Mouse (Mus musculus) lung, postnatal 14 days (tissue): ENCODE results near the gene Neb.

Experiments used
- DNase-seq: peaks from one replicate; pipeline ENCODE4 v3.0.0; 2021

Neb gene

DNA sequence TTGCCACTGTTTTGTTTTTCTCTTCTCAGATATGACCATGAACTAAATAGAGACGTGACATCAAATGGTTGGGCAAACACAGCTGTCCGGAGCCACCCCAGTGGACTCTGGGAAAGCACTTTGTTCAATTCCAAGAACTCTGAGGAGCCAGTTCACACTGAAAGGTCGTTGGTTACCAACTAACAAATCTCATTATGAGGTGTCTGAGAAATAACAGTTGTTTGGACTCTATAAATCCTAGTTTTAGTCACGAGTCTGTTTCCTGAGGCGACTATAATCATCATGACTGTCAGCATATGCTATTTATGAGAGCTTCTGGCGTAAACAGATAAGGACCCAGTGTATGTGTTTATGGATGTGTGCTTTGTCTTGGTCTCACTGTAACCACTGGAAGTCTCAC, 5.8 kb downstream of the Neb start:
- peak; percentile 32 for DNase-seq

DNA sequence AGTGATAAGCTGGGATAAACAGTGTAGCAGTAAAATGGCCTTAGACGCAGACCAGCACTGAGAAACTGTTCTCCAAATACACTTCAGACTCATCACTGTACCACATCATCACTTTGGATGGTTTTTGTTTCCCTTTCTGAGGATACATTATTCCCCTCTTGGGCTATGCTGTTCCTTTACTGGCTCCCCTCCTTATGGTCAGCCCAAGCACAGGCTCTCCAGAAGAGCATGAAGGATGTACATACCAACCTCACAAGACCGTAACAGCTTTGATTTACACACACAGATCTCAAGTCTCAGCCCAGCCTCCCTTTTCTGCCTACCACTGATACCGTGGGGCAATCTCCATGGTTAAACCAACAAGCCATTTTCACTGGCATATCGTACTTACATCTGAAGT, 6.2 kb downstream of the Neb start:
- DNase-seq, result no peak

DNA sequence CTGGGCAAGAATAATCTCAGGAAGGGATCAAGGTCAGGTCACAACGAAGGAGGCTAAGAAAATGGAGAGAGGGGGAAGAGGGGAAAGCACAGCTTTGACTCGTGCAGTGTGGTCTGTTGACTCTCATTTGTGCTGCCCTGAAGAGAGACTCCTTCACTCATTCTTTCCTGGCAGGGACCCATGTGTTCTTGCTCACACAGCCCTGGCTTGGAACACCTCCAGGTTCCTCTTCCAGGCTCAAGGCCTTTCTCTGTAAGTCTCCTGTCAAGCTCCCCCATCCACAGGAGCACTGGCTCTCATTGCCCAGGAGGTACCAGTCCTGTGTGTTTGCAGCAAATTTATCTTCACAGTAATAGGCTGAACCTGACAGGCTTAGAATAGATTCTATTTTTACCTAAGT, 7.2 kb downstream of the Neb start:
- DNase-seq, result peak; percentile 71

DNA sequence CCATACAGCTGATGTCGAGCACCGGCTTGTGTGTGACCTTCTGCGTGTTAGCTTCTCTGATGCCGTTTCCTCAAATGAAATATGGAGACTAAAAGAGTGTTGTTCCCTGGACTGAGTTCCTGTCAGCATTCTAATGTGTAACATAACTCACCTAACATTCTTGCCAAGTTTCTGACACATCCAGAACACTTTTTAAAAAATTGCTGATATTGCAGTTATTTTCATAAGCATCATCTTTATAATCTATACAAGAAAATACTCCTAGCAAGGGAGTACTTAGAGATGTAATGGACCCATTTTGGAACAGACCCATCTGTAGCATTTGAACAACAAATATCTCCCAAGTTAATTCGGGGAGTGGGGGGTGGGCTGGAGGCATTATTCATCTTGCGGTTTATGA, 8.7 kb downstream of the Neb start:
- DNase-seq, result no peak

DNA sequence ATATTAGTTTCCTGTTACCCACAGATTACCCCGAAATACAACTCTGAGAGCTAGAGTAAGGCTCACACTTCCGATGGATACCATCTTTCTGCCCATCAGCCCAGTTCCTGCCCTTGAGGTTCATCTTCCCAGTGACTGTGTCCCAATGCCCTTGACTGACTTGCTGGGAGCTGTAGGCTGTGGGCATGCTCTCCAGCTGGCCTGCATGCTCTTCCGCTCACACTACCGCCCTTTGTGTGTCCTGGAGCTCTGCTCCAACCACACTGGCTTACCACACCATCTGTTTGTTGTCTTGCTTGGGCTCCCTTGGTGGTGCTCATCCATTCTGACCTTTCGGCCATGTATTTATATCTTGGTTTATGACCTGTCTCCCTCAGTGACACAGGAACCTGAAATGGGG, 10.6 kb downstream of the Neb start:
- DNase-seq, result no peak

DNA sequence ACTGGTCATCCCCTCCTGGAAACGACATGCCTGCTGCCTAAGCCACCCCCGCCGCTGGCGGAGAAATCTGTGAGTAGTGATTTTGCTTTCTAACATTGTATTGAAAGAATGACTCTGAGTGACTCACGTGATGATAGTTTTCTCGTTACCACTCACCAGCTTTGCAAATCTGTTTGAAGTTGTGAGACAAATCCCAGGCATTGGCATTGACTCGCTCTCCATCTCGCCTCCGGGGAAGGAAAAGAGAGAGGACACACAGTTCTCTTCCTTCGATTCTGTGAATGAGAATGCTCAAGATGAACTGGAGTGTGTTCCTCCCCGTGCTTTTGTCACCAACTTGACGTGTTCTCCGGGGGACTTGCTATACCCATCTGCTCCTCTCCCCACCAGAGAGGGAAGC, 11.0 kb downstream of the Neb start:
- DNase-seq, result no peak

DNA sequence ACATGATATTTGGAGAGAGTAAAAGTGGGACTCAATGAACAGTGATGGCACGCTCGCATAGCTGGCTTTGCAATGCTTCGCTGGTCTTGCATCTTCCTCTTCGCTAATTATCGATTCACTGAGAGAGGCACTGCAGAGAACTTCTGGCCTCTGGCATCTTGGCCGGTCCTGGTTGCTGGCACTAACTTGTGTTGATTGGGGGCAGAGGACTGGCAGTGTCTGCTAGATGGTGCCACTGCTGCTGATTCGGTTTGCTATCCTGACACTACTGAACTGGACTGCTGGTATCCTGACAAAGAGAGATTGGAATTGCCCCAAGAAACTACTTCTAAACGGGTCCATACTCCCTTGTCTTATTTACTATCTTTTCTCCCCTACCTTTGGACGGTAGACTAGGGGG, 17.2 kb downstream of the Neb start:
- no peak for DNase-seq

DNA sequence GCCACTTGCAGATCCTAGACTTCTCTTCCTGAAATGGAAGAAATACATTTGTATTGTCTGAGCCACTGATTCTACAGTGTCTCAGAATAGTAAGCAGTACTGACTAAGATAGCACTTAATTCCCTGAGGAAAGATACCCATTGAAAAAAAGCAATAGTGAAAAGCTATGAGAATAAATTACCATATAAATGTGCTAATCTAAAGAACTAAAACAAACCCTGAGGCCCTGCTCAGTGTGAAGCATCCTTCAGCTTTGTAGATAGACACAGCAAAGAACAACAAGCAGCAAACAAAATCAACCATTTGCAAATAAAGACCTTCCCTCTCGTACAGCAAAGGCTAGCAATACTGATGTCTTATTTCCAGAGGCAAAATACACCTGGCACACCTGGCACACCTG, 18.6 kb downstream of the Neb start:
- no peak for DNase-seq

DNA sequence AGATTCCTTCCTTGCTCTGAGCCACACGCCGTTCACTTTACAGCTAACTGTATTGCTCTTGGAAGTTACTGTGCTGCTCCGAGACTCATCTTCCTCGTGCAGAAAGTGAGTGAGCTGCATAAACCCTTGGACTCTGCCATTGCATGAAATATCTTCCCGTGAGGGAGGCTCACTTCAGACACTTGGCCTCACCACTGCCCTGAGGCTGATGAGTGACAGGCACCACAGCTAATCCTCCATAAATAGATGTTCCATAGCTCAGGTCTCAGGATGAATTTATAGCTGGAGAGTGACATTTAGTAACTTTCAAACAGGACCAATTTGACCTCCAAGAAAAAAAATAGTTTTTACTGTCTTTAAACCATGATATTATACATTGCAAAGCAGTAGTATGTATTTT, 20.1 kb downstream of the Neb start:
- DNase-seq, result no peak

DNA sequence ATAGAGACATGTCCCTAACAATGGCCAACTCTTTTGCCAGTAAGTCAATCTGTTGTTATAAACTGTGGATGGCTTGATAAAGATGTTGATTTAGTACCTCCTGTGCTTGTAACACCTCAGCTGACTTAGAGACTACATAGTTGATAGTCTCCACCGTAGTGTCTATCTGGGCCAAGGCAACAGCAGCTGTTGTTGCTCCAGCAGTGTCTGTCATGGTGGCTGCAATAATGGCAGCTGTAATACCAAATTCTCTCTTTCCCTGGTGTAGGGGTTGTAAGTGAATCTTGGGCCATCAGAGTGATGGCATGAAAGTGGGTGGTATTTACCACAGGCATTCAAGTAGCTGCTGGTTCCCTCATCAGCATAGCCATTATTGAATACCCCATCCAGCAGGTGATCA, 27.2 kb downstream of the Neb start:
- DNase-seq, result no peak

DNA sequence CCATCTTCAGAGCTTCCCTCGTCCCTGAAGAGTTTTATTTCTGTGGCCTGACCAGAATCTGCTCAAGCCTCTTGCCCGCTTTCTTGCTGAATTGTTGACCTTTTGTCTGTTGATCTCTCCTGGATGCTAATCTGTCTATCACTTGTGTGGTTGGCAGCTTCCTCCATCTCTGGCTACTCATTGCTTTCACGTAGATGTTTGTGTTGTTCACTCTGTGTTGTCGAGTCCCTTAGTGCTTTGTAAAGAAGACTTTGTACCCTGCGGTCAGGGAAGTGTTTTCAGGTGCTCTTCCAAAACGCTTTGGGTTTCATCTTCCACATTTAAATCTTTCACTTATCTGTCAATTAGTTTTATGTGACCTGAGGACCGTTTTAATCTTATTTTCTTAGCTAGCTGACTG, 37.3 kb downstream of the Neb start:
- DNase-seq, result no peak

DNA sequence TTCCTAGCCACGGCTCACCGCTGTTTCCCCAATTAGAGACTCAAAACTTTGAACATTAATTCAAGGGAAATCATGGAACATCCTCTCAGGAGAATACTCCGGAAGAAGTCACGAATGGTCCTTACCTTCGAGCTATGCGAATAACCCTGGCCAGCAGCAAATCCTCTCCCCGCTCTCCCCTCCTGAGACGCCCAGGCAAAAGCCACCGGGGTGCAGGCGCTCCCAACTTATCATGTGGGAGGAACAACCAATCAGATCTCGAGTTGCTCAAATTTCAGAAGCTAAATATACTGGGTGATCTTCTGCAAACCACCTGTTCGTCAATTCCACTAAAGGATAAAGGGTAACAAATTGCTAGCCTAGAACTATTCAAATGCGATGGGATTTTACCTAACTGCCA, 42.7 kb downstream of the Neb start:
- no peak for DNase-seq

DNA sequence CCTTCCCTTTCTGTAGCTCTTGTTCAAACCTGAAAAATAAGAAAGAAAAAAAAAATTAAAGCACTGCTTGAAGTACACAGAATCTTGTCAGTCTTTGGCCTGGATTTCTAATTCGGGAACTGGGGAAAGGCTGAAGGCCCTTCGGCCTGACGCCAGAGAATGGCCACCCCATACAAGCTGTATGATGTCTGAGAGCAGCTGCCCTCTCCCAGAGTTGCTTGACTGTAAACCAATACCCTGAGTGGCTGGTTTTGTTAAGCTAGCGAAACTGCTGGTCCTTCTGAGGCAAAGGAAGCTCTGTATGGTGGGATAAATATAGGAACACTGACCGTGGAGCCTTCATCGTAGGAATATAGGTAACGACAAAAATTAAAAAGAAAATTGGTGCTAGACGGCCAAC, 43.2 kb downstream of the Neb start:
- no peak for DNase-seq

DNA sequence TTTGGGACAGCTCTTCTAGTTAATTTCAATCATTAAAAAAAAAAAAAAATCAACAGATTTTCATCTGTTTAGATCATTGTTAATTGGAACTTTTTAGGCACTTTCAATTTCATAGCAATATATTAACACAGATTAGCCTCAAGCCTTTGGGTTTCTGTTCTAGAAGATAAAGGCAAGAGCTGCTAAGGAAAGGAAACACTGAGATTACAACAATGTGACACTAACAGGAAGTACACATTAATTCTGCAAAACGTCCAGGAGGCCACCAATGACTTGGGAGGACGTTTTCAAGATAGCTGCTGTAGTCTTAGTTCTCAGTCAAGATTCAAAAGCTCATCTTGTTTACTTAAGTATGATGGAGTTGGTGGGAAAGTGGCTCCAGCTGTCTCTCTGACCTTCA, 44.7 kb downstream of the Neb start:
- DNase-seq, result no peak

DNA sequence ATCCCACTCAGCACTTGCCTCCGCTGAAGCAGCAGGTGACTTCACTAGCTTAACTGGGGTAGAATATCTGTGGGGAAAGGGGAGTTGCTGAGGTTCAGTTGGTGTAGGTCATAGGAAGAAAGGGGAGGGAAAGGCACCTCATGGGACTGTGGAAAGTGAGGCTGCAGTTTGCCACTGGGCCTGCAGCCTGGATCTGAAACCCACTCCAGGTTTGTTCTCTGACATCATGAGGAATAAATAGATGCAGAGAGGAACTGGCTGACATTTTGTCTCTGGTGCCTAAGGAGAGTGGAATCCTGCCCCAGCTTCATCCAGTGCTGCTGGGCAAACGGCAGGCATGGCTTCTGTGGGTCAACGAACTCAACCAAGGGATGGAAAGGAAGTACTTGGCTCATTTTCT, 46.5 kb downstream of the Neb start:
- no peak for DNase-seq

DNA sequence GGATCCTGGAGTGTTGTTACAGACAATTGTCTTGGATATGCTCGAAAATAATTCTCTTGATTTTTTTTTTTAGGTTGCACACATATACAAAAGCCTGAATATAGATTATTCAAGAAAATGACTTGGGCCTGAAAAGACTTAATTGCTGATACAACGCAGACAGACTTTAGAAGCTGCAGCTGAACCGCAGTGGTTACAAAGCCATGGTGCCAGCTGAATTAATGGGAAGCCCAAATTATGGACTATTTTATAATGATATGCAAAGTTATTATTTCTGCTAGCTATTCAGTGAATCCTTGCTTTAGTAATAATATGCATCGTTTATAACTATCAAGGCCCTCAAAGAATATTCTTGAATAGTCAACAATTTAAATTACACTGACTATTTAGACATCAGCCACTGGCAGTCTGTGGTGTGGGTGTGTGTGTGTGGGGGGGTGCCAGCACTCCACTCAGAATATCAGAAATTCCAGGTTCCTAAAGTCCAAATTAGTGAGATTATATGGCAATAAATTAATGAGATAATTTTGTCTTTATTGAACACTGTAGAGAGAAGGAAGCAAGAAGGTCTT, 50.9 kb downstream of the Neb start:
- no peak for DNase-seq

DNA sequence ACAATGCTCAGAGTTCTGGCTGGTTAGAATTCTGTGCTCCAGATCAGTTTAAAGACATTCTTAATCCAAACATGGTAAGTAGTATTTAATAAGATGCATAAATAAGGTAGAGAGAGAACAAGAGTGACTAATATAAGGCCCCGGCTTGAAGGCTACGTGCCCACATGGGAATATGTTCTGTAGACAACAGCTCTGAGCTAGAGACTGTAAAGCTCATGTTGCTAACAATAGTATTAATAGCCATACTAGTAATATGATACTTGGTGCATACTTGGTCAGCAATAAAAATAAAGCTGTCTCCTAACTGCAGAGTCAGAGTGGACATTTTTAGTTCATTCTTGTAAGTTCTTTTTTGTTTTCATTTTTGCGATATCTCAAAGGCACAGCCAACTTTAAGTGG, 56.4 kb downstream of the Neb start:
- no peak for DNase-seq

DNA sequence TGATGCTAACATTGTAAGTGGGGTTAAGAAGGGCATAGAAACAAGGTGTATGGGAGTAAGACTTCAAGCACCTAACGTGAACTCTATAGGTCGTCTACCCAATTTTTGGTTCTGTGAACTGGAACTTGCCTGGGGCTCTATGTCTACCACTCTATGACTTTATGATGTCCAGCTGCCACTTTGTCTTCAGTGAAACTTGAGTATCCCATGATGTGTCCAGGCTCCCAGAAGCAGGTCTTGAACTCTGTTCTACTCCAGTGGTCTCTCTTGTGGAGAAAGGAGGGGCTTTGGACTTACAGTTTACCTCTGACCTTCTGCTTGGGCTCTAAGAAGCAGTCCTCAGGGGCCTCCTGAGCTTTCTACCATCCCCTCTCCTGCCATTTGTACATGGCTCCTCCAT, 58.1 kb downstream of the Neb start:
- DNase-seq, result no peak

DNA sequence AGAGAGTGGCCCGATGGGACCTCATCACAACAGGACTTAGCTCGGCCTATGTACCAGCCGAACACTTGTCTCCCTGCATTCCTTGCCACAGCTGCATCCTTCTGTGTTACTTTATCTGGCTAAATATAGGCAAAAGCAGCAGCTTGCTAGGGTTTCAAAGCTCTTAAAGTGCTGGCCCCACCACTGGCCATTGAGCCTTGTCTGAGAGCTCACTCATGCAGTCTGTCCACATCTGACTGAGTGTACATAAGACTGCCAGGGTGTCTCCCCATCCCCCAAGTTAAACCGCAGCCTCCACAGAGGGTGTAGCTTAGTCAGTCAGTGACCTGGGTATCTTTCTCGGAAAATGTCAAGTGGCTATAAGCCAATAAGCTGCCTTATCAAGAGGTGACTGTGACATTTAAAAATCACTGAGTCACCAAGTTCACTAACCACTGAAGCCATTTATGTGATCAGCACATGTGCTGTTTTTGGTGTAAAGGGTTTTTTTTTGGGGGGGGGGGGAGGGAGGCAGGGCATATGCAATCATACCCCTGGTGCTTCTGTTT, 59.2 kb downstream of the Neb start:
- DNase-seq, result no peak

DNA sequence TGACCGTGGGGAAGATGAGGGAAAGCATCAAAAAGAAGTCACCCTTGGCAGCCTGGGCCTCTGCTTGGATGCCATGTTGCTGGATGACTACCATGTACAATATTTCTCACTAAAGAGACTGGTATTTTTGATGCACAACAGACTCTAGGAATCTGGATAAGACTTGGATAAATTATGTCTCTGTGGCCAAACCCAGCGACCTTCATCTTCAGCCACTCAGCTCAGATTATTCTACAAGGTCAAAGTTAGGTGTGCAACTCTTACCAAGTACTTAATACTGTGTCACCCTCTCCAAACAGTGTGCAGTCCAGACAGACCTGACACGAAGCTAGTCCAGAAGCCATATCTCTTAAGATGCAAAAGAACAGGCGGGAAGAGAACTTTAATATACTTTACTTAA, 60.8 kb downstream of the Neb start:
- no peak for DNase-seq

DNA sequence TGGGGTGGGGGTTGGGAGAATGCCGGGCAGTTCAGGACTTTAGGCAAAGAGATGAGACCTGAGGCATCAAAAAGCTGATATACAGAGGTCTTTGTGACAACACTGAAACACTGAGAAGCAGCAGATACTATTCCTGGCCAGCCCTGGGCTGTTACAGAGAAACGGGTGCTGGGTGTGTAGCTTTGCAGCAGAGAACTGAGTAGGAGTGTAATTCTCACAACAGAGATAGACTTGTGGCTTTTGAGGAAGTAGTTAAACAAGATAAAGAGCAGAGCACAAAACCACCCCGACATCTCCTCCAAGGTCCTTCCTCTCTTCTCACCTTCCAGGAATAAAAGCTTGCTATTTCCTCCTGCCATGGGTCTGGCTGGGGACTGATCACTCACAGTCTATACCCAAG, 62.5 kb downstream of the Neb start:
- DNase-seq, result no peak

DNA sequence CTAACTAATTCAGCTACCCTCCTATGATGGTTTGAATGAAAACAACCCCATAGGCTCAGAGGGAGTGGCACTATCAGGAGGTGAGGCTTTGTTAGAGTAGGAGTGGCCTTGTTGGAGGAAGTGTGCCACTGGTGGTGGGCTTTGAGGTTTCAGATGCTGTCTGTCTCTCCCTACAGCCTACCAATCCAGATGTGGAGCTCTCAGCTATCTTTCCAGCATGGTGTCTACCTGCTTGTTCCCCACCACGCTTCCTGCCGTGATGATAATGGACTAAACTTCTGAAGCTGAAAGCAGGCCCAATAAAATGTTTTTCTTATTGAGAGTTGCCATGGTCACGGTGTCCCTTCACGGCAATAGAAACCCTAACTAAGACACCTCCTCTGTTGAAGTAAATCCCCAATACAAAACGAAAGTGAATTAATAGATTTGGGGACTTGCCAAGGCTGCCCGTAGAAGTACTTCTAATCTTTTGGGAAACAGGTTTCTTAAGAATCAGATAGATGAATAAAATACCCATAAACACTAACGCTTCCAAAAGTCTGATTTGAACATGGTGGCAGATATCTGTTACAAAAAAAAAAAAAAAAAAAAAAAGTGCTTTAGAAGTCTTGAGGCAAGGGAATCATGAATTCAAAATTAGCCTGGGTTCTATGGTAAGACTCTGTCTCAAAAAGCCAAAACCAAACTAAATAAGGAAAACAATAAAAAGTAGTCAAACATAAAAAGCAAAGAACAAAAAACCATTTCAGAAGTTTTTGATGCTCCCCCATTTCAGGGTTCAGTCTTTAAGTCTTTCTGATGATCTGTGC, 63.1 kb downstream of the Neb start:
- DNase-seq, result no peak

DNA sequence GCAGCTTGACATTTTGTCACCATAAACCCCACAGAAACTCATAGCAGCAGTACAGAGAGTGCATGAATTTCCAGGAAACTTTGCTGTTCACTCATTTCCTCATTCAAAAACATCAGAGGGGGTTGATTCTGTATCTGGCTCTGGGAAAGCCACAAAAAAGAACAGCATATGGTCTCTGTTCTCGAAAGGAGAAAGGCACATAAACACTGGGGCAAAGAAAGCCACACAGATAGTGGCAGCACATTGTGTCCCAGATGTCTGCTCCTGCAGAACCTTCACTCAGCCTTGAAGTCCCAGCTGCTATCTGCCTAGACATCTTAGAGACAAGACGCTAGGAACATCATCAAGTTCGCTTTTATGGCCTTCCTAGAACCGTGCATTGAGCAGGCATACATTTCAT, 67.5 kb downstream of the Neb start:
- no peak for DNase-seq

DNA sequence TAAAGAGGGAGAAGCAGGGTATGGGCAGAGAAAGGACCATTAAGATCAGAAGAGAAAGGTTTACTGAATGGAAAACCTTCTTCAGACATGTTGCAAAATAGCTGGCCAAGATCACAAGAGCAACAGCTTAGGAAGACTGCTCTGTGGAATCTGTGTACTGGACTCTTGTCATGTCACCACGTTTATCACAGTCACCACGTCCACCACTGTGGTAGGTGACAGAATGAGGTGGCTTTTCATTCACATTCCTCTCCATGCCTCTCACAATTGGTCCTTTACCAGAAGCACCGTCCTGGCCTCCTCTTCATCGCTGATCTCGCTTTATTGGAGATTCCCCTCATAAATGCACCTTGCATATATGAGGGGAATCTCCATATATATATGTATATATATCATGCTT, 71.6 kb downstream of the Neb start:
- DNase-seq, result no peak

DNA sequence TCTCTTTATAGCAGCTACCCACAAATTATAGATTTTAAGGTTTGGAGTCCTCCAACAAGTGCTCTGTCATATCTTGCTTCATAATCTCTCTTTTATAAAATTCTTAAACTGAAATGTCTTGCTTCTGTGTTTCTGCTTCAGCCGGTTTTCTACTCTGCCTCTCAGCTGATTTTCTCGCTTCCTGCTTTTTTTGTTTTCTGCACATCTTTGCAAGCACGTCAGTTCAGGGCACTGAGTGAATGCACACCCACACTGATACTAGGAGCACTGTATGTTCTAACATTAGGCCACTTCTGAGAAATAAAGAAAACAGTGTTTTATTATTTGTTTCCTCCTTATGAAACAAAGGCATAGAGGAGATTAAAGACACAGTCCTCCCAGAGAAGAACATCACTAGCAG, 73.7 kb downstream of the Neb start:
- no peak for DNase-seq
